Mouse (Mus musculus) intestine, embryonic 14.5 days (tissue): ENCODE data around the gene Fbxw10. TPM values are rescaled to one million over a fixed set of nuclear protein-coding genes. Genes with fewer than 3 reads are reported as not detected.

Source experiments
- ATAC-seq: fragments of 200-750 bp; cut with Nextera tagmentation; replicated peaks from 2 replicates; pipeline ENCODE4 v1.8.0; 2017; ENCODE audit warnings: low read depth, moderate number of reproducible peaks, moderate TSS enrichment, moderate library complexity; ENCODE audit not compliant: low FRiP score, low TSS enrichment
- DNase-seq: peaks from one replicate; pipeline ENCODE4 v3.0.0-alpha.2; 2018; ENCODE audit warnings: low spot score
- H3K27ac ChIP-seq: fragments of 300-500 bp; sonication (generic); 2 replicates; pipeline ENCODE4 v1.5.1; 2014; ENCODE audit warnings: low read depth, mild to moderate bottlenecking, control low read depth
- H3K27me3 ChIP-seq: fragments of 300-500 bp; sonication (generic); replicated peaks from 2 replicates; pipeline ENCODE4 v1.6.1; 2014; ENCODE audit warnings: low read length, control low read depth; ENCODE audit not compliant: control insufficient read depth, insufficient read depth
- H3K36me3 ChIP-seq: fragments of 300-500 bp; sonication (generic); 2 replicates; pipeline ENCODE4 v1.6.1; 2014; ENCODE audit warnings: low read length, control low read depth; ENCODE audit not compliant: control insufficient read depth, insufficient read depth
- H3K4me1 ChIP-seq: fragments of 300-500 bp; sonication (generic); replicated peaks from 2 replicates; pipeline ENCODE4 v1.6.1; 2014; ENCODE audit warnings: low read length, control low read depth, mixed read lengths; ENCODE audit not compliant: control insufficient read depth, insufficient read depth
- H3K4me2 ChIP-seq: fragments of 300-500 bp; sonication (generic); 2 replicates; pipeline ENCODE4 v1.6.1; 2014; ENCODE audit warnings: low read length
- H3K4me3 ChIP-seq: fragments of 300-500 bp; sonication (generic); 2 replicates; pipeline ENCODE4 v1.5.1; 2014; ENCODE audit warnings: low read depth, low read length, control low read depth, mixed read lengths
- H3K9ac ChIP-seq: fragments of 300-500 bp; sonication (generic); 2 replicates; pipeline ENCODE4 v1.6.1; 2014; ENCODE audit warnings: mild to moderate bottlenecking, low read length
- H3K9me3 ChIP-seq: fragments of 300-500 bp; sonication (generic); 2 replicates; pipeline ENCODE4 v1.6.1; 2016; ENCODE audit warnings: low read length, control low read depth; ENCODE audit not compliant: control insufficient read depth
- WGBS: fragments of 180-500 bp; shearing (Covaris S2); extraction: QIAGEN DNeasy Blood & Tissue Kit; methylation state at CpG from one replicate; pipeline ENCODE4 v1.1.7; 2014; 5-methylcytosine and 5-hydroxymethylcytosine counted together
- polyA plus RNA-seq: library from polyadenylated mRNA; unstranded; fragments of >200 nt; fragmentation: Nextera tagmentation; extraction: Ambion mirVana; gene quantifications from 2 replicates; pipeline ENCODE4 v1.2.1, GENCODE M21; 2014

Fbxw10 gene
- polyA plus RNA-seq, 1 experiment from 2014 or later: 0.26 TPM

DNA sequence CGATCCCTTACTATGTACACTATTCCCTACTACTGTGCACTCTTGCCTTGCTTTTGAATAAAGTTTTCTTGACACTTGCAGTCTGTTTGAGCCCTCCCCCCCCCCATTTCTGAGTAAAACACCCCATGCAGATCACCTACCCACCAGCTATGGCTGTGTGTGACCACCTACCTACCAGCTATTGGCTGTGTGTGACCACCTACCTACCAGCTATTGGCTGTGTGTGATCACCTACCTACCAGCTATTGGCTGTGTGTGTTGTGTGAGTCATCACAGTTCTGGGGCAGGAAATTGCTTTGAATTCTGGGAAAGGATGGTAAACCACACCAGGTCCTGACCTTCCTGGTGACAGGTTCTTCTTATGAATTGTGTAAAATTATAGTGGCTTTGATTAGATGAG is 31.4 kb upstream of the Fbxw10 start:
- no peaks in the 10 kb centered on the region for H3K36me3 ChIP-seq
- H3K4me2 ChIP-seq: no peak overlapping the region
- no peaks in the 10 kb centered on the region for H3K9me3 ChIP-seq
- no peak overlapping the region for H3K27ac ChIP-seq
- H3K4me3 ChIP-seq: no peak overlapping the region
- DNase-seq (no peak), ATAC-seq (no peak)
- H3K9ac ChIP-seq: no peak overlapping the region
- peaks cover 28% of the 10 kb centered on the region; the same call in 1 of the 2 replicates for H3K4me1 ChIP-seq
- H3K27me3 ChIP-seq: no peaks in the 10 kb centered on the region
- WGBS: 93% methylated on average over 1 of the region's 1 CpGs

DNA sequence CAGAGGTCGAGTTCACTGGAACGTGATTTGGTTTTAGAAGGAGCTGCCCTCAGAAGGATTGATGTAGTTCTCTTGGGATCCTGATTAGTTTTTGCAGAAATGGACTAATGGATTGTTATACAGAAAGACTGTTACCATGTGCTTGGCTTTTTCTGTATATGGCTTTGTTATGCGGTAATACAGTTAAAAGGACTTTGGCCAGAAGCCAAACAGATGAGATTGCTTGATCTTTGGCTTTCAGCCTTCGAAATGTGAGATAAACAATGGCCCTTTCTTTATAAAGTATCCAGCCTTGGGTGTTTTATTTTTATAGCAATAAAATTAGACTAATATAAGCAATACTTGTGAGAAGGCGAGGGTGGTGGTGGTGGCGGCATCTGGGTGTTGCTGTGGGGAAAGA is 30.3 kb upstream of the Fbxw10 start:
- Histone ChIP-seq H3K9ac (no peak overlapping the region), H3K4me2 (no peak overlapping the region), H3K4me3 (no peak overlapping the region), H3K27me3 (no peaks in the 10 kb centered on the region), H3K36me3 (no peaks in the 10 kb centered on the region), H3K9me3 (no peaks in the 10 kb centered on the region), H3K4me1 (peaks cover 30% of the 10 kb centered on the region; the same call in 1 of the 2 replicates), H3K27ac (no peak overlapping the region)
- DNase-seq: no peak
- ATAC-seq: no peak
- 29% methylated on average over 6 of the region's 6 CpGs for WGBS

DNA sequence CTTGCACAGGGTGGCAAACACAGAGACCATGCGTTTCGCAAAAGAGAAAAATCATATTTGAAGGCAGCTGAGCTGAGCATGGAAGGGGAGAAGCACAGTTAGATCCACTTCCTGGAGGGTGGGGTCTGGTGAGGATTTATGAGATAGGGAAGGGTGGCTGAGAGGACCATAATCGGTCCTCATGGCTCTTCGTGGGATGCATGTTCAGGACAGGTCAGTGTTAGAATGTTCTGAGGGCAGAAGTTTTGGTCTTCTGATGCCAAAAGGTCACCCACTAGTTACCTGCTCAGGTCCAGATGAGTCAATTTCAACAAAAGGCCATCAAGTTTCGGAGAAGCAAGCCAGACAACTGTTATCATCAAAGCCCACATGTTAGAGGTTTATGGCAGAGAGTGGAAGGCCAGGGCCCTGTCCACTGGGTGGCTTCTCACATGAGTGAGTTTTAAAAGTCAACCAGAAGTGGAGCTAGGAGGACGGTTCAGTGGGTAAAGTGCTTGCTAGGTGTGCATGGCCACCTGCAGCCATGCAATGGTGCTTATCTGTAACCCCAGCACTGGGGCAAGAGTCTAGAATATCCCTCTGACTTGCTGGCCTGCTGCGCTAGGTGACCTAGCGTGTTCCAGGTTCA is 27.7 kb upstream of the Fbxw10 start:
- no peak overlapping the region for H3K4me3 ChIP-seq
- no peaks in the 10 kb centered on the region for H3K27me3 ChIP-seq
- no peak for ATAC-seq
- H3K9ac ChIP-seq: no peak overlapping the region
- 86% methylated on average over 8 of the region's 8 CpGs for WGBS
- no peaks in the 10 kb centered on the region for H3K9me3 ChIP-seq
- H3K27ac ChIP-seq: no peak overlapping the region
- H3K4me2 ChIP-seq: no peak overlapping the region
- peaks cover 21% of the 10 kb centered on the region; the same call in 1 of the 2 replicates for H3K4me1 ChIP-seq
- DNase-seq: no peak
- H3K36me3 ChIP-seq: no peaks in the 10 kb centered on the region

DNA sequence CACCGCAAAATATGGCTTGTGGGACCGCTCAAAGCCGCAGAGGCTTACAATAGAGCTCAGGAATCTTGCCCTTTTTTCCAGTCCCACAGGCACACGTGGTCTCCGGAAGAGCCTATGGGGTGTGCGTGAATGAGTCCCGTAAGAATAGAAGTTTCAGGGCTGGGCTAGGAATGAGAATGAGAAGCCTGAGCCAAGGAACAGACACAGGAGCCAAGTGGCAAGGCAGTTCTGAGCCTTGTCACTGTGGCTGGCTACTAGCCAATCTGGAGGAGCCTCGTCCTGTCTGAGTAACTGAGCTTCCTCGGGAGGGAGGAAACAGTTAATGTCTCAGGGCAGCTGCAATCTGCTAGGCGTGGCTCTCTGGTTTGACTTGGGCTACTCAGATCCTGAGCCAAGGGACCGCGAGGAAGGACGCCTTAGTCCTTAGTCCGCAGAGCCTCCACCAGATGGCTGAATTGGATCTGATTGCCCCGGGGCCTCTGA is 26.8 kb upstream of the Fbxw10 start, which contains the start of gene Trim16:
Gene Trim16 (plus strand): TSS at position 173 of the 483 bp plus-strand sequence.
- DNase-seq: no peak
- Histone ChIP-seq H3K9ac (peak within 1 kb of the TSS; percentile 43), H3K27ac (peak within 1 kb of the TSS; percentile 66), H3K27me3 (no peaks in the 10 kb centered on the region), H3K9me3 (no peaks in the 10 kb centered on the region), H3K4me1 (peaks cover 21% of the 10 kb centered on the region; the same call in 1 of the 2 replicates), H3K36me3 (no peaks in the 10 kb centered on the region), H3K4me3 (peak within 1 kb of the TSS; percentile 60), H3K4me2 (peak within 1 kb of the TSS; percentile 85)
- WGBS: 2% methylated on average over 15 of the region's 15 CpGs
- ATAC-seq: peak; percentile 79

DNA sequence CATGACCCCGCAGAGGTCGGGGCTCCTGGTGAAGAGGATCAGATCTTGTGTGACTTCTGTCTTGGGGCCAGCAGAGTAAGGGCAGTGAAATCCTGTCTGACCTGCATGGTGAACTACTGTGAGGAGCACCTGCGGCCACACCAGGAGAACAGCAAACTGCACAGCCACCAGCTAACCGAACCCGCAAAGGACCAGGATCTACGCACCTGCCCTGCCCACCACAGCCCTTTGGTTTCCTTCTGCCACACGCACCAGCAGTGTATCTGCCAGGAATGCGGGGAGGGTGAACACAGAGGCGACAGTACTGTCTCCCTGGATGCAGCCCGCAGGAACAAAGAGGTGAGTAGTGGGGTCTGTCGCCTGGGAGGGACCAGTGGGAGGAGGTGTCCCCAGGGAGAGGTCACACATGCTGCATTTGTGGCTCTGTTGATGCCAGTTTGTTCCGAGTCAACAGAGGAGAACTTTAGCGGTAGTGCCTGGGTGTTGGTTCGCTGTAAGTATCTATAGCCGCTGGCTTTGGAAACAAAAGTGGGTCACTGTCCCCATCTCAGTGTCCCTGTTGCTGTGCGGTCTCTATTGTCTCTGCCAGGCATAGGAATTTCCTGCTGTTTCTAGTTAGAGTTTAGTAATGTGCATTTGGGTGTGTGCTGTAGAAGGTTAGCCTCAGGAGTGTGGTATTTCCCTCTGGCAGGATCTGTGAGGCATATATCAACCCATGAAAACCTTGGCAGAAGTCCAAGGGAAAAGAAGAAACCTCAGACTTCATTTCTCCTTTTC is 26.0 kb upstream of the Fbxw10 start:
- DNase-seq: peak; percentile 76
- H3K27ac ChIP-seq: peak overlapping the region; percentile 66
- peaks cover 22% of the 10 kb centered on the region; the same call in 1 of the 2 replicates for H3K4me1 ChIP-seq
- H3K9me3 ChIP-seq: no peaks in the 10 kb centered on the region
- H3K9ac ChIP-seq: peak overlapping the region; percentile 43
- H3K4me3 ChIP-seq: peak overlapping the region; percentile 60
- ATAC-seq: peak; percentile 48
- H3K27me3 ChIP-seq: no peaks in the 10 kb centered on the region
- WGBS: 11% methylated on average over 16 of the region's 16 CpGs
- peak overlapping the region; percentile 85 for H3K4me2 ChIP-seq
- H3K36me3 ChIP-seq: no peaks in the 10 kb centered on the region

DNA sequence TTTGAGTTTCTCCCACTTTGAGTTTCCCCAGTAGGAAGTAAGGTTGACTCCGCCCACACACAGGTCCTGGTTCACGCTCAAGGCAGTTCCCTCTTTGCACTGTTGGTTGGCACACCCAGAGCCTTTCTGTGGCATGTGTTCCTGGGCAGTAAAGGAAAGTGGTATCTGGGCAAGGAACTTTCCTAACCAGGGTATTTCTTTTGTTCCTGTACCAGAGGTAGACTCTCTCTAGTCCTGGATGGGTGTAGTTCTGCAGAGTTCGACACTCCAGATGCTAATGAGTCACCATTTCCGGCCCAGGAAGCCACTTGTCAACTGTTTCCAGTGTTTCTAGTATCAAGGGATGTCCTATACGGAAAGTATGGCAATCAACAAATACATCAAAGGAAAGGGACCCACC is 25.0 kb upstream of the Fbxw10 start:
- peak; percentile 55 for DNase-seq

DNA sequence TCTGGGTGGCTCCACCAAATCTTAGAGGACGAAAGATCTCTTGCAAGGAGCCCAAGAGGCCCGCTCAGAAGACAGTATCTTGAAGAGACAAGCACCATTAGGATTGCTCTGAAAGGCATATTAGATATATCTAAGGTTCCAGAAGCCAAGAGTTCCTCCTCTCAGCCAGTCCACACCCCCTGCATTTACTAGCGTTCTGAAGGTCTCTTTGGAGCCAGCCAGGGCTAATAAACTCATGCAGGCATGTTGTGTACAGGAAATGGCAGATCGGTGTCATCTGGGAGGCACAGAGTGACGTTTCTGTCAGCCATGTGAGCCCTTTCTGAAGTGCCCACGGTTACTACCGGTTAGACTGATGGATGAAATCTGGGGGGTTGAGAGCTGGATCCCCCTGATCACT is 22.7 kb upstream of the Fbxw10 start:
- H3K4me3 ChIP-seq: no peak overlapping the region
- no peak overlapping the region for H3K9ac ChIP-seq
- no peaks in the 10 kb centered on the region for H3K9me3 ChIP-seq
- H3K4me2 ChIP-seq: no peak overlapping the region
- ATAC-seq (no peak), DNase-seq (no peak)
- peaks cover 14% of the 10 kb centered on the region; the same call in 1 of the 2 replicates for H3K4me1 ChIP-seq
- WGBS: 60% methylated on average over 7 of the region's 7 CpGs
- no peaks in the 10 kb centered on the region for H3K27me3 ChIP-seq
- peaks cover 4% of the 10 kb centered on the region; the same call in 1 of the 2 replicates for H3K36me3 ChIP-seq
- H3K27ac ChIP-seq: no peak overlapping the region

More for the DNA sequence above, 25.0 kb upstream of the Fbxw10 start:
- Histone ChIP-seq H3K27me3 (no peaks in the 10 kb centered on the region), H3K4me2 (peak overlapping the region; percentile 85), H3K27ac (no peak overlapping the region), H3K4me3 (peak overlapping the region; percentile 60), H3K9me3 (no peaks in the 10 kb centered on the region), H3K9ac (no peak overlapping the region), H3K4me1 (peaks cover 14% of the 10 kb centered on the region; the same call in 1 of the 2 replicates), H3K36me3 (no peaks in the 10 kb centered on the region)
- WGBS: 52% methylated on average over 5 of the region's 5 CpGs
- ATAC-seq: no peak

DNA sequence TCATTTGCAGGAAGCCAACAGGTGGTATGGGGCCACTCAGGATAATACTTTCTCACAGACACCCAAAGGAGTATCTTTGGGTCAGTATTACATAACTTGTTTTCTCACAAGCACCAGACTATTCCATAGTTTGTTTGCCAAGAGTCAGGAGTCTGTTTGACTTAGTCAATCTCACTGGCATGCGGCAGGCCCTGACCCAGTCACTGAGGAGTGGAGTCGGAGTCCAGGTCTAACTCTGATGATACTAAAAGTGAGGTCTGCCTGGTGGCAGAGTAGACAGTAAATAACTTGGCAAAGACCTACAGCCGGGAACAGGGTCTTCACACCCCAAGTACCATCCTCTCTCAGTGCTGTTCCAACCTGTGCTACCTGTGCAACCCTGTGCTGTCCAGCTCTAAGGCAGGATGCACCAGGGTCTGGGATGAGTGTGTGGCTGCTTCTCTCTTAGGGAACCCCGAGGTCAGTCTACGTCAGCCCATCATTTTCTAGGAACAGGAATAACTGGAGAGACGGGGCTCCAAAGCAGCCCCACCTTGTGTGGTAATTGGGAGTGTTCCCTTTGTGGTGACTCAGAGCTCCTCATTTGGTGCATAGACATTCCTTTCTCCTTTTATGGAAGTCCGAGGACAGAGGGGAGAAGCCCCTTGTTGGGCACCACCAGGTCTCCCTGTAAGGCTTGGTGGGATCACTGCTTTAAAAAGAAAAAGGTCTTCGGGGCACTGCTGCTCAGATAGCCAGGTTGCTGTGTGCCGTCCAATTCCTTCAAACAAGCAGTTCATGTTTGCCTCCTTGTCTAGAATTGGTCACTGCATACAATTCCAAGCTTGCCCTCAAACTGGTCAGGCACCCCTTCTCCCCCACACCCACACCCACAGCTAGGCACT is 21.4 kb upstream of the Fbxw10 start:
- Histone ChIP-seq H3K4me3 (no peak overlapping the region), H3K27me3 (no peaks in the 10 kb centered on the region), H3K4me1 (peaks cover 9% of the 10 kb centered on the region; the same call in 1 of the 2 replicates), H3K27ac (no peak overlapping the region), H3K9me3 (no peaks in the 10 kb centered on the region), H3K4me2 (no peak overlapping the region), H3K9ac (no peak overlapping the region), H3K36me3 (peaks cover 11% of the 10 kb centered on the region; the same call in 1 of the 2 replicates)
- ATAC-seq: no peak
- 78% methylated on average over 9 of the region's 9 CpGs for WGBS
- no peak for DNase-seq
